Comparison of ENCODE assay signal across 13 mouse cellular contexts in genomic region chr1:132469519-132469918, GRCm38 (mm10). TPM values are rescaled to one million over a fixed set of nuclear protein-coding genes. Genes with fewer than 3 reads are reported as not detected.
DNase-seq lines count a peak whose midpoint lies in the region; ATAC-seq and TF ChIP-seq lines count a peak whose summit lies in the region.
"Had no signal": no experiment of that assay in that cellular context is flagged by ENCODE, and none has a peak within 500 bp of the region (broad histone marks: within the 10 kb centered on the region; RNA-seq: fewer than 3 reads in every experiment).

No protein-coding gene starts in this region.

- ATAC-seq in heart, embryonic 14.5 days (ENCODE audit: insufficient number of reproducible peaks, insufficient read depth, low FRiP score, low read depth), result no peak
- no peak for ATAC-seq in liver, postnatal 0 days
- ATAC-seq in liver, embryonic 12.5 days, result no peak
- ATAC-seq: midbrain, embryonic 15.5 days had no signal

- H3K4me1 ChIP-seq in heart, embryonic 14.5 days (ENCODE audit: control insufficient read depth in 2 of 2, insufficient read depth in 2 of 2, low read length in 2 of 2), result peaks cover 7 to 10% of the 10 kb centered on the region in 2 experiments
- H3K4me1 ChIP-seq in liver, postnatal 0 days (ENCODE audit: insufficient read depth), result no peaks in the 10 kb centered on the region
- H3K4me1 ChIP-seq in liver, embryonic 12.5 days, result peaks cover 10% of the 10 kb centered on the region
- H3K4me1 ChIP-seq in ES-E14 (ENCODE audit: control insufficient read depth in 2 of 2, insufficient read depth in 2 of 2, low read length in 2 of 2, poor library complexity in 1 of 2), result peaks cover 2 to 24% of the 10 kb centered on the region in 2 experiments
- H3K4me1 ChIP-seq: hindbrain, embryonic 12.5 days; midbrain, embryonic 15.5 days; neural tube, embryonic 13.5 days had no signal

- no peak overlapping the region for H3K9ac ChIP-seq in heart, embryonic 14.5 days (ENCODE audit: low read length)
- H3K9ac ChIP-seq in liver, postnatal 0 days (replicated peaks), result no peak overlapping the region
- no peak overlapping the region for H3K9ac ChIP-seq in liver, embryonic 12.5 days
- H3K9ac ChIP-seq in ES-E14 (ENCODE audit: insufficient read depth, low read depth, low read length, poor library complexity, severe bottlenecking), result no peak overlapping the region
- H3K9ac ChIP-seq: hindbrain, embryonic 12.5 days; midbrain, embryonic 15.5 days; neural tube, embryonic 13.5 days had no signal

- H3K27me3 ChIP-seq in heart, embryonic 14.5 days (ENCODE audit: control insufficient read depth, insufficient read depth, low read length), result no peaks in the 10 kb centered on the region
- no peaks in the 10 kb centered on the region for H3K27me3 ChIP-seq in liver, postnatal 0 days (ENCODE audit: insufficient read depth, low read length)
- H3K27me3 ChIP-seq in liver, embryonic 12.5 days (replicated peaks), result no peaks in the 10 kb centered on the region
- H3K27me3 ChIP-seq: hindbrain, embryonic 12.5 days; midbrain, embryonic 15.5 days; neural tube, embryonic 13.5 days had no signal

- WGBS in heart, embryonic 14.5 days, result 91% methylated on average over 7 of the region's 7 CpGs
- 85% methylated on average over 7 of the region's 7 CpGs for WGBS in liver, postnatal 0 days (ENCODE audit: insufficient replicate concordance)
- 85% methylated on average over 7 of the region's 7 CpGs for WGBS in liver, embryonic 12.5 days (ENCODE audit: insufficient replicate concordance)

- DNase-seq in heart, adult 18-20 months, result no peak
- DNase-seq in liver, postnatal 0 days, result no peak
- DNase-seq in ES-E14 (ENCODE audit: low read depth, low spot score), result no peak
- DNase-seq in retina, embryonic 14.5 days (ENCODE audit: low spot score), result peak; percentile 15
- DNase-seq in frontal cortex, postnatal 10 days (ENCODE audit: low spot score in 2 of 2), result no peak
- DNase-seq: cerebellum, adult 11 months; layer of hippocampus, postnatal 36 days; thymus, adult 18-20 months had no signal

- TF ChIP-seq CTCF in liver, postnatal 0 days (IDR thresholded peaks at IDR 0.05; ENCODE audit: low read depth), result peak; percentile 37

- in situ Hi-C loops in ES-E14 (cut with MboI; ENCODE audit: low sequenced_read_pairs in 2 of 2, unreplicated experiment in 2 of 2), result no loop called here

- no peak overlapping the region for H3K4me3 ChIP-seq in heart, embryonic 14.5 days (ENCODE audit: control insufficient read depth in 1 of 2, insufficient read depth in 1 of 2, low read depth in 1 of 2, low read length in 2 of 2)
- no peak overlapping the region for H3K4me3 ChIP-seq in liver, postnatal 0 days (ENCODE audit: low read depth, low read length)
- no peak overlapping the region for H3K4me3 ChIP-seq in liver, embryonic 12.5 days
- H3K4me3 ChIP-seq in ES-E14 (ENCODE audit: insufficient read depth in 1 of 2, low read depth in 1 of 2, low read length in 2 of 2, poor library complexity in 1 of 2, severe bottlenecking in 1 of 2), result no peak overlapping the region
- H3K4me3 ChIP-seq: hindbrain, embryonic 12.5 days; midbrain, embryonic 15.5 days; neural tube, embryonic 13.5 days had no signal

- TF ChIP-seq EP300 in liver, postnatal 0 days (IDR thresholded peaks at IDR 0.05; ENCODE audit: low read depth), result no peak

- no peak overlapping the region for H3K4me2 ChIP-seq in heart, embryonic 14.5 days (ENCODE audit: low read length)
- H3K4me2 ChIP-seq in liver, postnatal 0 days (ENCODE audit: low read depth, low read length), result no peak overlapping the region
- no peak overlapping the region for H3K4me2 ChIP-seq in liver, embryonic 12.5 days
- H3K4me2 ChIP-seq: hindbrain, embryonic 12.5 days; midbrain, embryonic 15.5 days; neural tube, embryonic 13.5 days had no signal

- H3K9me3 ChIP-seq in heart, embryonic 14.5 days (ENCODE audit: control insufficient read depth, low read length), result no peaks in the 10 kb centered on the region
- no peaks in the 10 kb centered on the region for H3K9me3 ChIP-seq in liver, postnatal 0 days (ENCODE audit: low read length)
- H3K9me3 ChIP-seq in liver, embryonic 12.5 days (replicated peaks), result no peaks in the 10 kb centered on the region
- H3K9me3 ChIP-seq in ES-E14 (ENCODE audit: control insufficient read depth, insufficient read depth, low read depth, low read length), result no peaks in the 10 kb centered on the region
- H3K9me3 ChIP-seq: hindbrain, embryonic 12.5 days; midbrain, embryonic 15.5 days; neural tube, embryonic 13.5 days had no signal

- peaks cover 17% of the 10 kb centered on the region for H3K36me3 ChIP-seq in heart, embryonic 14.5 days (ENCODE audit: control insufficient read depth, insufficient read depth, low read length)
- H3K36me3 ChIP-seq in liver, postnatal 0 days (replicated peaks; ENCODE audit: insufficient read depth, low read length), result peaks cover 6% of the 10 kb centered on the region
- H3K36me3 ChIP-seq in liver, embryonic 12.5 days, result peaks cover 20% of the 10 kb centered on the region
- no peaks in the 10 kb centered on the region for H3K36me3 ChIP-seq in ES-E14 (ENCODE audit: control insufficient read depth, insufficient read depth, low read length, poor library complexity, severe bottlenecking)

- H3K27ac ChIP-seq in heart, embryonic 14.5 days (replicated peaks in 1 of 2; ENCODE audit: control insufficient read depth in 1 of 2, insufficient read depth in 1 of 2, low read depth in 2 of 2, low read length in 2 of 2), result peak overlapping the region; percentile 29 to 45; a peak in 1 of 4 replicates
- no peak overlapping the region for H3K27ac ChIP-seq in liver, postnatal 0 days (ENCODE audit: low read depth)
- no peak overlapping the region for H3K27ac ChIP-seq in liver, embryonic 12.5 days
- H3K27ac ChIP-seq in ES-E14 (ENCODE audit: insufficient read depth, low read depth, low read length, poor library complexity, severe bottlenecking), result peak overlapping the region; percentile 35; the same call in 1 of the 2 replicates
- H3K27ac ChIP-seq: hindbrain, embryonic 12.5 days; midbrain, embryonic 15.5 days; neural tube, embryonic 13.5 days had no signal

TF ChIP-seq in ES-E14, 5 proteins besides CTCF, POLR2A, EP300 and RAD21:
- TF ChIP-seq MAFK (IDR thresholded peaks at IDR 0.05; ENCODE audit: insufficient read depth, low read depth, low read length) (no peak), HCFC1 (IDR thresholded peaks at IDR 0.05; ENCODE audit: borderline replicate concordance, insufficient read depth, low read length) (no peak), ZC3H11A (IDR thresholded peaks at IDR 0.05; ENCODE audit: borderline replicate concordance, low read depth, low read length) (no peak), CHD2 (IDR thresholded peaks at IDR 0.05; ENCODE audit: low read depth, low read length) (no peak), ZNF384 (IDR thresholded peaks at IDR 0.05; ENCODE audit: low read depth, low read length) (no peak)

RNA-seq across cellular contexts. Expression of gene Rbbp5, which starts 7.6 kb away (rescaled TPM):
- 27.3 and 27.7 TPM in 2 replicates for polyA plus RNA-seq in heart, embryonic 14.5 days (2014; fragmentation: Nextera tagmentation; extraction: Ambion mirVana)
- total RNA-seq in heart, adult 18-20 months (2021), result 10 to 100 TPM; 25.1 to 27.6 TPM
- polyA plus RNA-seq in liver, postnatal 0 days (2015; fragmentation: Nextera tagmentation; extraction: Ambion mirVana), result 12.4 and 13.1 TPM in 2 replicates
- polyA plus RNA-seq in liver, embryonic 12.5 days (2016; fragmentation: Nextera tagmentation; extraction: Ambion mirVana), result 33.5 and 35.3 TPM in 2 replicates
- 45.0 and 51.7 TPM in 2 replicates for total RNA-seq in ES-E14 (2012; rRNA removed)

RNA-seq across cellular contexts. Expression of gene Tmem81, which starts 36.5 kb away (rescaled TPM):
- polyA plus RNA-seq in heart, embryonic 14.5 days (2014; fragmentation: Nextera tagmentation; extraction: Ambion mirVana), result 0.78 and 1.1 TPM in 2 replicates
- 1 to 10 TPM; 1.5 TPM for total RNA-seq in heart, adult 18-20 months (2021)
- 0.62 and 0.66 TPM in 2 replicates for polyA plus RNA-seq in liver, postnatal 0 days (2015; fragmentation: Nextera tagmentation; extraction: Ambion mirVana)
- 1.5 and 1.7 TPM in 2 replicates for polyA plus RNA-seq in liver, embryonic 12.5 days (2016; fragmentation: Nextera tagmentation; extraction: Ambion mirVana)
- total RNA-seq in ES-E14 (2012; rRNA removed), result 4.3 and 6.8 TPM in 2 replicates

RNA-seq across cellular contexts. Expression of gene Dstyk, which starts 52.2 kb away (rescaled TPM):
- polyA plus RNA-seq in heart, embryonic 14.5 days (2014; fragmentation: Nextera tagmentation; extraction: Ambion mirVana), result 11.4 and 12.2 TPM in 2 replicates
- total RNA-seq in heart, adult 18-20 months (2021), result 10 to 100 TPM; 15.2 to 15.3 TPM
- 2.3 and 2.9 TPM in 2 replicates for polyA plus RNA-seq in liver, postnatal 0 days (2015; fragmentation: Nextera tagmentation; extraction: Ambion mirVana)
- polyA plus RNA-seq in liver, embryonic 12.5 days (2016; fragmentation: Nextera tagmentation; extraction: Ambion mirVana), result 5.8 and 6.6 TPM in 2 replicates
- 6.5 and 8.4 TPM in 2 replicates for total RNA-seq in ES-E14 (2012; rRNA removed)

Comparison
In these comparisons a context has a peak if more than half of its experiments do, and no peak if none do; other contexts are left out.
1. H3K27ac ChIP-seq: peak in heart, embryonic 14.5 days (2 of 2) and ES-E14 (single experiment); none in liver, postnatal 0 days (single experiment) and liver, embryonic 12.5 days (single experiment).